Mouse (Mus musculus): ENCODE data around the gene Pbrm1. TPM values are rescaled to one million over a fixed set of nuclear protein-coding genes. Genes with fewer than 3 reads are reported as not detected.
A peak's percentile ranks its signal among the peaks of the same experiment; 100 is the strongest.

Gene Pbrm1
- total RNA-seq, 2 experiments from 2014 or later: 56.9 to 58.0 TPM

GRCm38 (mm10) chr14:31128826-31129219, 109.9 kb downstream of the Pbrm1 start, which contains the start of gene Smim4:
Smim4 (minus strand) TSS chr14:31128956.
- peak within 1 kb of the TSS; percentile 86 for H3K27ac ChIP-seq
- TF ChIP-seq CTCF (IDR thresholded peaks at IDR 0.05): peak; percentile 56
- peak within 1 kb of the TSS; percentile 95 for H3K4me3 ChIP-seq
- intact Hi-C loops (cut with DNase I): no loop called here
- peak; percentile 93 to 96 for DNase-seq (ENCODE audit: extremely low spot score in 1 of 2, low spot score in 2 of 2)

- Histone ChIP-seq H3K4me3 (peak overlapping the region; percentile 95), H3K27ac (peak overlapping the region; percentile 13; the same call in 1 of the 2 replicates)
- DNase-seq (ENCODE audit: extremely low spot score in 1 of 2, low spot score in 2 of 2): no peak
- intact Hi-C loops (cut with DNase I): loop anchor here (5.0 kb wide), 1 partner anchor 68 kb away; no protein-coding TSS in a partner anchor
- no peak for TF ChIP-seq CTCF (IDR thresholded peaks at IDR 0.05)
Observed at GRCm38 (mm10) chr14:31129326-31130235, 110.6 kb downstream of the Pbrm1 start.

- intact Hi-C loops (cut with DNase I): loop anchor here (5.0 kb wide), 1 partner anchor 67 kb away; no protein-coding TSS in a partner anchor
- peak; percentile 66 to 71 for DNase-seq (ENCODE audit: extremely low spot score in 1 of 2, low spot score in 2 of 2)
- TF ChIP-seq CTCF (IDR thresholded peaks at IDR 0.05): no peak; the same call in 1 of the 2 replicates
- Histone ChIP-seq H3K27ac (no peak within 1 kb of the TSS; the same call in 1 of the 2 replicates), H3K4me3 (peak within 1 kb of the TSS; percentile 45)
Observed at GRCm38 (mm10) chr14:31130236-31131220, 111.6 kb downstream of the Pbrm1 start, which contains the start of gene Nt5dc2. Nt5dc2 (plus strand) TSS chr14:31131053.

GRCm38 (mm10) chr14:31131272-31131821, 112.4 kb downstream of the Pbrm1 start:
- intact Hi-C loops (cut with DNase I): loop anchor here (5.0 kb wide), 1 partner anchor 66 kb away; no protein-coding TSS in a partner anchor
- DNase-seq (ENCODE audit: extremely low spot score in 1 of 2, low spot score in 2 of 2): no peak
- Histone ChIP-seq H3K4me3 (peak overlapping the region; percentile 45), H3K27ac (no peak overlapping the region)
- no peak for TF ChIP-seq CTCF (IDR thresholded peaks at IDR 0.05)

GRCm38 (mm10) chr14:31132031-31132430, 113.1 kb downstream of the Pbrm1 start:
- DNase-seq (ENCODE audit: extremely low spot score in 1 of 2, low spot score in 2 of 2): no peak
- no peak for TF ChIP-seq CTCF (IDR thresholded peaks at IDR 0.05)
- Histone ChIP-seq H3K4me3 (no peak overlapping the region), H3K27ac (no peak overlapping the region)
- intact Hi-C loops (cut with DNase I): loop anchor here (5.0 kb wide), 1 partner anchor 65 kb away; no protein-coding TSS in a partner anchor

GRCm38 (mm10) chr14:31132491-31132975, 113.6 kb downstream of the Pbrm1 start:
- Histone ChIP-seq H3K27ac (no peak overlapping the region), H3K4me3 (no peak overlapping the region)
- TF ChIP-seq CTCF (IDR thresholded peaks at IDR 0.05): no peak
- DNase-seq (ENCODE audit: extremely low spot score in 1 of 2, low spot score in 2 of 2): no peak
- intact Hi-C loops (cut with DNase I): loop anchor here (5.0 kb wide), 1 partner anchor 65 kb away; no protein-coding TSS in a partner anchor

GRCm38 (mm10) chr14:31133023-31133665, 114.2 kb downstream of the Pbrm1 start:
- DNase-seq (ENCODE audit: extremely low spot score in 1 of 2, low spot score in 2 of 2): no peak
- intact Hi-C loops (cut with DNase I): loop anchor here (5.0 kb wide), 1 partner anchor 64 kb away; no protein-coding TSS in a partner anchor
- no peak overlapping the region for H3K27ac ChIP-seq
- TF ChIP-seq CTCF (IDR thresholded peaks at IDR 0.05): no peak
- no peak overlapping the region for H3K4me3 ChIP-seq

- Histone ChIP-seq H3K27ac (no peak overlapping the region), H3K4me3 (no peak overlapping the region)
- no peak for TF ChIP-seq CTCF (IDR thresholded peaks at IDR 0.05)
- intact Hi-C loops (cut with DNase I): loop anchor here (5.0 kb wide), 1 partner anchor 63 kb away; no protein-coding TSS in a partner anchor
- no peak for DNase-seq (ENCODE audit: extremely low spot score in 1 of 2, low spot score in 2 of 2)
Observed at GRCm38 (mm10) chr14:31134015-31135000, 115.4 kb downstream of the Pbrm1 start.

All from left cerebral cortex, adult 2 months (tissue).